Mouse (Mus musculus): ENCODE measurements around the gene Hist2h2aa1. TPM values are rescaled to one million over a fixed set of nuclear protein-coding genes. Genes with fewer than 3 reads are reported as not detected.

Gene Hist2h2aa1
- polyA plus RNA-seq, 1 experiment: 203 TPM

DNA sequence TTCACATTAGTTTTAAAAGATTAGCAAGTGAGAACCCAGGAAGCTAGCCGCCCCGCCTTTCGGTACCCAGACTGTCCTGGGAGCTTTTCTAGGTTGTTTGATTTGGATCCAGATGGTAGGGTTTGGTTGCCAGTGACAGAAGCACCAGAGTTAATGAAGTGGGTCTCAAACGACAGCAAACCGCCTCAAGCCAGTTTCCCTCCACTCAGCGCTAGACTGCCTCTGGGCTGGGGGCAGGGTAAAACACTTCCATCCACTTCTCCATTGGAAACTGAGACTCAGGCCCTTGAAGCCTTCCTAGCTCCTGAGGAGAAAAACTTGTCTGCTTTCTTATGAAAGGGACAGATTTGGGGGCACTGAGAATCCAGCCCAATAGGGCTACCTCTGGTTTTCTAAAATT, 47.3 kb downstream of the Hist2h2aa1 start:
- TF ChIP-seq CTCF (IDR thresholded peaks at IDR 0.05; ENCODE audit: insufficient read depth, low read length) (no peak), POLR2A (IDR thresholded peaks at IDR 0.05; ENCODE audit: borderline replicate concordance, extremely low read depth, low read depth, low read length) (no peak)
- 55% methylated on average over 6 of the region's 6 CpGs for WGBS
- Histone ChIP-seq H3K4me3 (replicated peaks; ENCODE audit: extremely low read depth, low read depth, low read length) (no peak overlapping the region), H3K4me1 (ENCODE audit: control insufficient read depth, insufficient read depth, low read length) (no peaks in the 10 kb centered on the region)
- DNase-seq: no peak

DNA sequence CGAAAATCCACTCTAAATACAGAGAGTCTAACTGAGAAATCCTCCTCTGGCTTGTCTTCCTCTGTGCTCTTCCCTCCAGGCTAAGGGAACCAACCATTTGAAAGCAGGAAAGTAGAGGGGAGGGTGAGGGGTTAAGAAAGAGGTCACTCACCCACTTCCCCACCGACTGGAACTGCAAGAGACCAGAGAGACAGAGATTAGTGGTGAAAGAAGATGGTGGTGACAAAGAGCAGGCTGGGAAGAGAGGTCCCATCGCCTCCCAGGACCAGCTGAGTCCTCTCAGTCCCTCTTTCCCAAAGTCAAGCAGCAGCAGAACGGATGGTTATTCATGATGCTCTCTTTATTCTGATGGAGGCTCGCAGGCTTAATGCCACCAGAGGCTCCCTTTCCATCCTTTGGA, 48.1 kb downstream of the Hist2h2aa1 start:
- TF ChIP-seq CTCF (IDR thresholded peaks at IDR 0.05; ENCODE audit: insufficient read depth, low read length) (no peak), POLR2A (IDR thresholded peaks at IDR 0.05; ENCODE audit: borderline replicate concordance, extremely low read depth, low read depth, low read length) (no peak)
- H3K4me3 ChIP-seq (replicated peaks; ENCODE audit: extremely low read depth, low read depth, low read length): no peak overlapping the region
- 49% methylated on average over 5 of the region's 5 CpGs for WGBS
- no peak for DNase-seq
- no peaks in the 10 kb centered on the region for H3K4me1 ChIP-seq (ENCODE audit: control insufficient read depth, insufficient read depth, low read length)

DNA sequence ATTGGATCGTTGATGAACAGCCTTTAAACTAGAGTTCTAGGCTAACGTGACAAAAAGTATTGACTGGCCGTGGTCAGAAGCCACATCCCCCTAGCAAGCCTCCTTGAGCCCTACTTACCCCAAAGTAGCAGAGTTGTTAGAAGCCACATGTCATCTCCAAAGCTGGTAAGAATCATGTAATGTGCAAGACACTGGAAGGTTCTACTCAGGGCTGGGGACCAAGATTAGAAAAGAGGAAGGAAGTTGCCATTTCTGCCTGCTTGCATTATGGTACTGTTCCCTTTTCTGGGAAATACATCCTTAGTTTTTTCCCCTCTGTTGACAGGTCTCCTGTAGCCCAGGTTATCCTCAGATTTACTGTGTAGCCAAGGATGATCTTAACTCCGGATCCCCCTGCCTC, 48.5 kb downstream of the Hist2h2aa1 start, which contains the start of gene Fcgr1:
Fcgr1 (minus strand) TSS at position 183 of the 400 bp plus-strand sequence.
- DNase-seq: no peak
- TF ChIP-seq POLR2A (IDR thresholded peaks at IDR 0.05; ENCODE audit: borderline replicate concordance, extremely low read depth, low read depth, low read length): no peak
- no peak for TF ChIP-seq CTCF (IDR thresholded peaks at IDR 0.05; ENCODE audit: insufficient read depth, low read length)
- H3K4me1 ChIP-seq (ENCODE audit: control insufficient read depth, insufficient read depth, low read length): no peaks in the 10 kb centered on the region
- 62% methylated on average over 4 of the region's 4 CpGs for WGBS
- no peak within 1 kb of the TSS for H3K4me3 ChIP-seq (replicated peaks; ENCODE audit: extremely low read depth, low read depth, low read length)

Other genes starting within 250 kb of the Hist2h2aa1 start
- 55.7 and 82.7 TPM in 2 replicates for gene Plekho1, start 249.5 kb upstream of the Hist2h2aa1 start, polyA plus RNA-seq (2012; rRNA removed)
- gene Vps45, start 187.0 kb upstream of the Hist2h2aa1 start, polyA plus RNA-seq (2012; rRNA removed): 3.6 and 4.7 TPM in 2 replicates
- 25.6 and 38.7 TPM in 2 replicates for gene Otud7b, start 141.0 kb upstream of the Hist2h2aa1 start, polyA plus RNA-seq (2012; rRNA removed)
- 8.0 and 10.5 TPM in 2 replicates for gene Mtmr11, start 83.5 kb upstream of the Hist2h2aa1 start, polyA plus RNA-seq (2012; rRNA removed)
- gene Sf3b4, start 73.2 kb upstream of the Hist2h2aa1 start, polyA plus RNA-seq (2012; rRNA removed): 66.2 and 71.6 TPM in 2 replicates
- gene Sv2a, start 64.3 kb upstream of the Hist2h2aa1 start, polyA plus RNA-seq (2012; rRNA removed): 1.5 and 1.6 TPM in 2 replicates
- 61.3 and 70.4 TPM in 2 replicates for gene Bola1, start 25.8 kb upstream of the Hist2h2aa1 start, polyA plus RNA-seq (2012; rRNA removed)
- gene Hist2h2ab, start 25.6 kb upstream of the Hist2h2aa1 start, polyA plus RNA-seq (2012; rRNA removed): 1.2 and 2.7 TPM in 2 replicates
- 6.0 and 7.1 TPM in 2 replicates for gene Hist2h2ac, start 24.6 kb upstream of the Hist2h2aa1 start, polyA plus RNA-seq (2012; rRNA removed)
- gene Hist2h2be, start 24.4 kb upstream of the Hist2h2aa1 start, polyA plus RNA-seq (2012; rRNA removed): 4.2 and 6.2 TPM in 2 replicates
- gene Hist2h3c2, start 6.4 kb upstream of the Hist2h2aa1 start, polyA plus RNA-seq (2012; rRNA removed): 17.3 and 35.2 TPM in 2 replicates
- 38.5 and 132 TPM in 2 replicates for gene Hist2h2aa2, start 5.2 kb upstream of the Hist2h2aa1 start, polyA plus RNA-seq (2012; rRNA removed)
- not detected in 2 replicates for gene Hist2h3c1, start 1.2 kb downstream of the Hist2h2aa1 start, polyA plus RNA-seq (2012; rRNA removed)
- 5.1 and 5.6 TPM in 2 replicates for gene Hist2h4, start 17.8 kb downstream of the Hist2h2aa1 start, polyA plus RNA-seq (2012; rRNA removed)
- gene Hist2h3b, start 23.2 kb downstream of the Hist2h2aa1 start, polyA plus RNA-seq (2012; rRNA removed): 33.2 and 40.7 TPM in 2 replicates
- 1.1 and 1.8 TPM in 2 replicates for gene Hist2h2bb, start 24.3 kb downstream of the Hist2h2aa1 start, polyA plus RNA-seq (2012; rRNA removed)
- gene Fcgr1, start 48.5 kb downstream of the Hist2h2aa1 start, polyA plus RNA-seq (2012; rRNA removed): 2.9 and 3.6 TPM in 2 replicates
- not detected in 2 replicates for gene BC107364, start 206.8 kb downstream of the Hist2h2aa1 start, polyA plus RNA-seq (2012; rRNA removed)

Data from lung, adult 2 months (tissue).